Mouse (Mus musculus) ES-E14 (cell line): Measurements from ENCODE around the gene Tuba8. TPM values are rescaled to one million over a fixed set of nuclear protein-coding genes. Genes with fewer than 3 reads are reported as not detected.

Experiments used
- DNase-seq: peaks from one replicate; pipeline ENCODE4 v3.0.0-alpha.2; 2013; ENCODE audit warnings: low read depth, low spot score
- H3K27ac ChIP-seq: 2 replicates; pipeline ENCODE4 v1.5.1; 2012; ENCODE audit warnings: low read depth, mild to moderate bottlenecking, low read length, moderate library complexity, mixed read lengths; ENCODE audit not compliant: poor library complexity, insufficient read depth, severe bottlenecking
- H3K36me3 ChIP-seq: 2 replicates; pipeline ENCODE4 v1.6.1; 2012; ENCODE audit warnings: mild to moderate bottlenecking, low read length, moderate library complexity, mixed read lengths; ENCODE audit not compliant: control insufficient read depth, poor library complexity, insufficient read depth, severe bottlenecking
- H3K4me1 ChIP-seq, 2 experiments: fragments of 150-350 bp in 1 of 2; sonication (generic) in 1 of 2; 2 replicates each; pipeline ENCODE4 v1.6.1; 2012; ENCODE audit warnings: low read length in 2 of 2, mild to moderate bottlenecking in 1 of 2, mixed read lengths in 1 of 2; ENCODE audit not compliant: control insufficient read depth in 2 of 2, insufficient read depth in 2 of 2, poor library complexity in 1 of 2
- H3K4me3 ChIP-seq, 2 experiments: fragments of 150-350 bp in 1 of 2; sonication (generic) in 1 of 2; 2 replicates each; pipeline ENCODE4 v1.5.1; 2012; ENCODE audit warnings: low read length in 2 of 2, low read depth in 1 of 2, mild to moderate bottlenecking in 1 of 2, mixed read lengths in 1 of 2; ENCODE audit not compliant: insufficient read depth in 1 of 2, poor library complexity in 1 of 2, severe bottlenecking in 1 of 2
- H3K9ac ChIP-seq: 2 replicates; pipeline ENCODE4 v1.6.1; 2012; ENCODE audit warnings: low read depth, mild to moderate bottlenecking, low read length, mixed read lengths; ENCODE audit not compliant: poor library complexity, insufficient read depth, severe bottlenecking
- H3K9me3 ChIP-seq: fragments of 150-350 bp; sonication (generic); 2 replicates; pipeline ENCODE4 v1.6.1; 2012; ENCODE audit warnings: low read depth, mild to moderate bottlenecking, low read length; ENCODE audit not compliant: control insufficient read depth, insufficient read depth
- CHD2 ChIP-seq: IDR thresholded peaks from 2 replicates; pipeline ENCODE4 v1.6.1; 2014; ENCODE audit warnings: mild to moderate bottlenecking, low read depth, low read length, inconsistent platforms
- HCFC1 ChIP-seq: IDR thresholded peaks from 2 replicates; pipeline ENCODE4 v1.6.1; 2012; ENCODE audit warnings: low read length, inconsistent platforms, borderline replicate concordance; ENCODE audit not compliant: insufficient read depth
- MAFK ChIP-seq: IDR thresholded peaks from 2 replicates; pipeline ENCODE4 v1.6.1; 2014; ENCODE audit warnings: mild to moderate bottlenecking, low read depth, low read length, inconsistent platforms; ENCODE audit not compliant: insufficient read depth
- ZC3H11A ChIP-seq: IDR thresholded peaks from 2 replicates; pipeline ENCODE4 v1.6.1; 2012; ENCODE audit warnings: low read depth, mild to moderate bottlenecking, inconsistent platforms, low read length, borderline replicate concordance
- ZNF384 ChIP-seq: IDR thresholded peaks from 2 replicates; pipeline ENCODE4 v1.6.1; 2012; ENCODE audit warnings: low read depth, low read length, inconsistent platforms
- in situ Hi-C, 2 experiments: fragments of 600-800 bp; cut with MboI; formaldehyde crosslinking; loops; one replicate each; pipeline ENCODE4 v1.15.1; 2025; ENCODE audit warnings: low sequenced_read_pairs in 2 of 2, inconsistent platforms in 1 of 2; ENCODE audit not compliant: unreplicated experiment in 2 of 2
- total RNA-seq: library from RNA; depleted of rRNA; stranded (reverse); fragments of 300-350 nt; gene quantifications from 2 replicates; pipeline ENCODE4 v1.2.3, GENCODE M21; 2012

Tuba8 gene
- total RNA-seq, 1 experiment: 0.62 TPM

GRCm38 (mm10) chr6:121171102-121171501 is 39.4 kb upstream of the Tuba8 start:
- Histone ChIP-seq H3K4me1 (peaks cover 2 to 5% of the 10 kb centered on the region in 2 experiments; a peak in 2 of 4 replicates), H3K36me3 (no peaks in the 10 kb centered on the region), H3K9ac (no peak overlapping the region), H3K4me3 (no peak overlapping the region), H3K27ac (no peak overlapping the region), H3K9me3 (no peaks in the 10 kb centered on the region)
- TF ChIP-seq ZC3H11A: no peak
- no peak for TF ChIP-seq CHD2
- TF ChIP-seq ZNF384: no peak
- no peak for TF ChIP-seq HCFC1
- no peak for TF ChIP-seq MAFK
- DNase-seq: no peak
- in situ Hi-C loops: no loop called here

GRCm38 (mm10) chr6:121173471-121173870 is 37.0 kb upstream of the Tuba8 start:
- Histone ChIP-seq H3K36me3 (no peaks in the 10 kb centered on the region), H3K4me1 (peaks cover 7 to 16% of the 10 kb centered on the region in 2 experiments; a peak in 3 of 4 replicates), H3K9me3 (no peaks in the 10 kb centered on the region), H3K4me3 (no peak overlapping the region), H3K27ac (no peak overlapping the region), H3K9ac (no peak overlapping the region)
- in situ Hi-C loops: no loop called here
- TF ChIP-seq MAFK (no peak), CHD2 (no peak)
- DNase-seq: no peak

- Histone ChIP-seq H3K9ac (no peak overlapping the region), H3K9me3 (no peaks in the 10 kb centered on the region), H3K36me3 (no peaks in the 10 kb centered on the region), H3K4me3 (no peak overlapping the region), H3K4me1 (peaks cover 7 to 16% of the 10 kb centered on the region in 2 experiments; a peak in 3 of 4 replicates), H3K27ac (no peak overlapping the region)
- TF ChIP-seq MAFK (no peak), ZC3H11A (no peak), CHD2 (no peak), ZNF384 (no peak), HCFC1 (no peak)
- in situ Hi-C loops: no loop called here
- no peak for DNase-seq
These were observed 35.7 kb upstream of the Tuba8 start for GRCm38 (mm10) chr6:121174761-121175160.

DNA sequence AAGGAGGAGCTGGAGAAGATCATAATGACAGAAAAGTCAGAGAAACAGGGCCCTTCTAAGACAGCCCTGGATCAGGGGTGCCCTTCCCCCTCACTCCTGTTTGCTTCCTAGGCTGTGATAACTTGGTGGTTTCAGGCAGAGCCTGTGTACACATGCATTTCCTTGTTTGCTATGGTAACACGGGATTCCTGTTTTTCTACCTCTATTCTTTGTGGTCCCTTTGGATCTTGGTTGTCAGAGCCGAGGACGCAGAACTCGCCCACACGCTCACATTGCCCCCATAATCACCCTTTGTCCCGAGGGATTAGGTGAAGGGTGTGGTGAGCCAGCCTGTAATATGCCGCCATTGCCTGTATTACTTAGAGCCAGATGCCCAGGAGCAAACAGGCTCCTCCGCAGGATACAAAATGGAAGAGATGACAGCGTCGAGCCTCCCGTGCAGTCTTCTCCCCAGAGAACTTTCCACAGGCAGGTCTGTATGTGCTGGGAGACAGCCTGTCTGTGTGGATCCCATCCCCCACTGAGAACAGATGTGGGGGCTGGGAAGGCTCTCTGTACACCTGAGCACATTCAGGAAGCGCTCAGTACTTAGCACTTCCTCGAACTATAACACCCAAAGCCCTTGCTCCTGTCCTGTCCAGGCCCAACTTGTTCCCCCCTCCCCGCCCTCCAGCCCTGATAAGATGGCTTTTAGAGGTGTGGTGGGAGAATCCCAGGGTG is 34.3 kb upstream of the Tuba8 start:
- in situ Hi-C loops: no loop called here
- DNase-seq: no peak
- TF ChIP-seq ZC3H11A (no peak), MAFK (no peak), CHD2 (no peak), ZNF384 (no peak), HCFC1 (no peak)
- Histone ChIP-seq H3K9ac (no peak overlapping the region), H3K4me1 (peaks cover 7 to 16% of the 10 kb centered on the region in 2 experiments; a peak in 3 of 4 replicates), H3K9me3 (no peaks in the 10 kb centered on the region), H3K36me3 (no peaks in the 10 kb centered on the region), H3K27ac (no peak overlapping the region), H3K4me3 (no peak overlapping the region)

DNA sequence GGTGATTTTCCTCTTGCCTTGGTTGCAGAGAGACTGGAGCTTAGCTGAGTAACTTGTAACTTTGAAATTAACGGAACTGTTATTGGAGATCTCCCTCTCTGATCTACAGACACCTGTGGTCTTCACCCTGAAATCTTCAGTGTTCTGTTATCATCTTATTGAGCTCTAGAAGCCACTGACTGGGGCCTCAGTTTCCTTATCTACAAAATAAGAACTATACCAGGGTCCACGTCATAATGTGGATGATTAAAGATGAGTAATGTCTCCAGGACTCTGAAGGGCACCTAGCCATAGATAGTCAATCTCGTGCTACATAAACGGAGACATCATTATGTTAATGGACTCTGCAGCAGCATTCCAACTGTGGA is 33.8 kb upstream of the Tuba8 start:
- peaks cover 7 to 16% of the 10 kb centered on the region in 2 experiments; a peak in 3 of 4 replicates for H3K4me1 ChIP-seq
- no peak for DNase-seq
- H3K4me3 ChIP-seq: no peak overlapping the region
- in situ Hi-C loops: no loop called here
- no peak overlapping the region for H3K27ac ChIP-seq
- TF ChIP-seq ZC3H11A (no peak), CHD2 (no peak), MAFK (no peak)
- no peaks in the 10 kb centered on the region for H3K9me3 ChIP-seq
- no peak overlapping the region for H3K9ac ChIP-seq
- no peaks in the 10 kb centered on the region for H3K36me3 ChIP-seq
